Mouse (Mus musculus) E14TG2a.4 (cell line): ENCODE data around the gene Plekhm2.

Source experiments
- CTCF ChIP-seq: conservative IDR thresholded peaks from 2 replicates; pipeline ENCODE4 v1.5.1; 2014; ENCODE audit warnings: low read length
- NANOG ChIP-seq: IDR thresholded peaks from 2 replicates; pipeline ENCODE4 v1.6.1; 2014; ENCODE audit warnings: borderline replicate concordance, low read length, mixed read lengths
- POU5F1 ChIP-seq: IDR thresholded peaks from 2 replicates; pipeline ENCODE4 v1.6.1; 2014; ENCODE audit warnings: low read length, borderline replicate concordance

- no peak for TF ChIP-seq CTCF
- TF ChIP-seq POU5F1 = no peak
- TF ChIP-seq NANOG = no peak
These were observed at the start of gene Plekhm2 for GRCm38 (mm10) chr4:141664799-141665198.
